In the genomic region with DNA sequence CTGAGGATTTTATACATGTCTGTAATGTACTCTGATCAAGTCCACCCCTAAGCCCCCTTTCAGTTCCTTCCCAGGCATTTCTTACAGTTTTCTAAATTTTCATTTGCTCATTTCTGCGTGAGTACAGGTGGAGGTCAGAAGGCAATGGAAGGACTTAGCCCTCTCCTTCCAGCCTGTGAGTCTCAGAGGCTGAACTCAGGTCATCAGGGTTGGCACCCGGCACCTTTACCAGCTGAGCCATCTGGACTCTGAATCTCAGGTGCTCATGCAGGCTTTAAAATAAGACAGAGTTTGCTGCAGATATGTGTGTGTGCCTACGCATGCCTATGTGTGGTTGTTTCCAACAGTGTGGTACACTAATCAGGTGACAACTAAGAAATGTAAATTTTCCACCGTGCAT, we compare ENCODE assay signal across 10 mouse cellular contexts.
"Had no signal": no experiment of that assay in that cellular context is flagged by ENCODE, and none has a peak within 500 bp of the region (broad histone marks: within the 10 kb centered on the region; RNA-seq: fewer than 3 reads in every experiment).

No protein-coding gene starts in this region.

- H3K9me3 ChIP-seq: hindbrain, embryonic 15.5 days; limb, embryonic 12.5 days; lung, embryonic 15.5 days; midbrain, embryonic 13.5 days had no signal

- H3K4me2 ChIP-seq: hindbrain, embryonic 15.5 days; limb, embryonic 12.5 days; lung, embryonic 15.5 days; midbrain, embryonic 13.5 days had no signal

- H3K9ac ChIP-seq: hindbrain, embryonic 15.5 days; limb, embryonic 12.5 days; lung, embryonic 15.5 days; midbrain, embryonic 13.5 days had no signal

- H3K27me3 ChIP-seq: hindbrain, embryonic 15.5 days; limb, embryonic 12.5 days; lung, embryonic 15.5 days; midbrain, embryonic 13.5 days had no signal

- ATAC-seq: midbrain, embryonic 13.5 days had no signal

- H3K27ac ChIP-seq: hindbrain, embryonic 15.5 days; kidney, postnatal 0 days; layer of hippocampus, adult 2 months; limb, embryonic 12.5 days; midbrain, embryonic 13.5 days had no signal

- DNase-seq: liver; right cerebral cortex, postnatal 14 days; thymus, adult 18-20 months; thymus, postnatal 14 days had no signal

- H3K4me3 ChIP-seq: hindbrain, embryonic 15.5 days; layer of hippocampus, adult 2 months; limb, embryonic 12.5 days; lung, embryonic 15.5 days; midbrain, embryonic 13.5 days had no signal

- H3K36me3 ChIP-seq: hindbrain, embryonic 15.5 days; limb, embryonic 12.5 days; lung, embryonic 15.5 days; midbrain, embryonic 13.5 days had no signal
